Mouse (Mus musculus): ENCODE measurements around the gene Smarca4. TPM values are rescaled to one million over a fixed set of nuclear protein-coding genes. Genes with fewer than 3 reads are reported as not detected.

The Smarca4 gene
- polyA plus RNA-seq (2016; fragmentation: Nextera tagmentation; extraction: Ambion mirVana): 126 and 130 TPM in 2 replicates

GRCm38 (mm10) chr9:21615617-21616231, at the start of gene Smarca4:
Smarca4 (plus strand) TSS chr9:21616169.
- no peaks in the 10 kb centered on the region for H3K36me3 ChIP-seq
- peak within 1 kb of the TSS; percentile 62 for H3K4me2 ChIP-seq (replicated peaks)
- H3K9ac ChIP-seq: peak within 1 kb of the TSS; percentile 84
- ATAC-seq (ENCODE audit: insufficient number of reproducible peaks, insufficient read depth, low FRiP score, low TSS enrichment): peak; percentile 96
- no peaks in the 10 kb centered on the region for H3K9me3 ChIP-seq
- WGBS: 1% methylated on average over 45 of the region's 45 CpGs
- peak within 1 kb of the TSS; percentile 99 for H3K27ac ChIP-seq
- H3K4me3 ChIP-seq: peak within 1 kb of the TSS; percentile 74
- peaks cover 9% of the 10 kb centered on the region for H3K4me1 ChIP-seq
- H3K27me3 ChIP-seq: no peaks in the 10 kb centered on the region

GRCm38 (mm10) chr9:21566538-21566937, 49.4 kb upstream of the Smarca4 start:
- Histone ChIP-seq H3K4me2 (replicated peaks) (no peak overlapping the region), H3K4me1 (no peaks in the 10 kb centered on the region), H3K36me3 (peaks cover 42% of the 10 kb centered on the region), H3K9me3 (no peaks in the 10 kb centered on the region), H3K27me3 (no peaks in the 10 kb centered on the region), H3K9ac (no peak overlapping the region), H3K4me3 (no peak overlapping the region), H3K27ac (no peak overlapping the region)
- WGBS: 100% methylated on average over 1 of the region's 1 CpGs
- ATAC-seq (ENCODE audit: insufficient number of reproducible peaks, insufficient read depth, low FRiP score, low TSS enrichment): no peak

- peaks cover 45% of the 10 kb centered on the region for H3K36me3 ChIP-seq
- H3K4me2 ChIP-seq (replicated peaks): no peak overlapping the region
- no peak overlapping the region for H3K9ac ChIP-seq
- WGBS: 81% methylated on average over 2 of the region's 2 CpGs
- no peak overlapping the region for H3K27ac ChIP-seq
- no peaks in the 10 kb centered on the region for H3K9me3 ChIP-seq
- no peak for ATAC-seq (ENCODE audit: insufficient number of reproducible peaks, insufficient read depth, low FRiP score, low TSS enrichment)
- no peak overlapping the region for H3K4me3 ChIP-seq
- H3K4me1 ChIP-seq: no peaks in the 10 kb centered on the region
- no peaks in the 10 kb centered on the region for H3K27me3 ChIP-seq
These were observed 48.9 kb upstream of the Smarca4 start for GRCm38 (mm10) chr9:21567051-21567450.

- H3K4me3 ChIP-seq: no peak overlapping the region
- peak overlapping the region; percentile 9; the same call in 1 of the 2 replicates for H3K27ac ChIP-seq
- ATAC-seq (ENCODE audit: insufficient number of reproducible peaks, insufficient read depth, low FRiP score, low TSS enrichment): no peak
- H3K36me3 ChIP-seq: peaks cover 53% of the 10 kb centered on the region
- no peaks in the 10 kb centered on the region for H3K9me3 ChIP-seq
- H3K27me3 ChIP-seq: no peaks in the 10 kb centered on the region
- no peak overlapping the region for H3K9ac ChIP-seq
- no peaks in the 10 kb centered on the region for H3K4me1 ChIP-seq
- H3K4me2 ChIP-seq (replicated peaks): no peak overlapping the region
- 90% methylated on average over 8 of the region's 8 CpGs for WGBS
These were observed 47.2 kb upstream of the Smarca4 start for GRCm38 (mm10) chr9:21568657-21569255.

GRCm38 (mm10) chr9:21574012-21574801, 41.8 kb upstream of the Smarca4 start:
- no peak for ATAC-seq (ENCODE audit: insufficient number of reproducible peaks, insufficient read depth, low FRiP score, low TSS enrichment)
- 91% methylated on average over 8 of the region's 8 CpGs for WGBS
- H3K36me3 ChIP-seq: peaks cover 88% of the 10 kb centered on the region

GRCm38 (mm10) chr9:21575253-21575652, 40.7 kb upstream of the Smarca4 start:
- Histone ChIP-seq H3K9ac (no peak overlapping the region), H3K36me3 (peaks cover 88% of the 10 kb centered on the region), H3K4me2 (replicated peaks) (no peak overlapping the region), H3K27ac (no peak overlapping the region), H3K4me3 (no peak overlapping the region), H3K27me3 (no peaks in the 10 kb centered on the region), H3K4me1 (no peaks in the 10 kb centered on the region), H3K9me3 (no peaks in the 10 kb centered on the region)
- ATAC-seq (ENCODE audit: insufficient number of reproducible peaks, insufficient read depth, low FRiP score, low TSS enrichment): no peak; the same call in 1 of the 2 replicates
- WGBS: 94% methylated on average over 10 of the region's 10 CpGs

More at GRCm38 (mm10) chr9:21574012-21574801, 41.8 kb upstream of the Smarca4 start:
- no peaks in the 10 kb centered on the region for H3K9me3 ChIP-seq
- H3K27me3 ChIP-seq: no peaks in the 10 kb centered on the region
- H3K9ac ChIP-seq: no peak overlapping the region
- no peak overlapping the region for H3K4me2 ChIP-seq (replicated peaks)
- H3K27ac ChIP-seq: no peak overlapping the region
- no peaks in the 10 kb centered on the region for H3K4me1 ChIP-seq
- H3K4me3 ChIP-seq: no peak overlapping the region

- H3K4me1 ChIP-seq: no peaks in the 10 kb centered on the region
- ATAC-seq (ENCODE audit: insufficient number of reproducible peaks, insufficient read depth, low FRiP score, low TSS enrichment): no peak
- no peaks in the 10 kb centered on the region for H3K27me3 ChIP-seq
- WGBS: 100% methylated on average over 1 of the region's 1 CpGs
- H3K36me3 ChIP-seq: peaks cover 89% of the 10 kb centered on the region
- H3K4me2 ChIP-seq (replicated peaks): no peak overlapping the region
- H3K27ac ChIP-seq: no peak overlapping the region
- no peaks in the 10 kb centered on the region for H3K9me3 ChIP-seq
- no peak overlapping the region for H3K9ac ChIP-seq
- H3K4me3 ChIP-seq: no peak overlapping the region
These were observed 39.7 kb upstream of the Smarca4 start for GRCm38 (mm10) chr9:21576286-21576685.

- WGBS: 73% methylated on average over 3 of the region's 3 CpGs
- H3K36me3 ChIP-seq: peaks cover 94% of the 10 kb centered on the region
These were observed 37.7 kb upstream of the Smarca4 start for GRCm38 (mm10) chr9:21578226-21578625.

GRCm38 (mm10) chr9:21585401-21585800, 30.6 kb upstream of the Smarca4 start:
- 88% methylated on average over 1 of the region's 1 CpGs for WGBS
- H3K9ac ChIP-seq: no peak overlapping the region
- peaks cover 96% of the 10 kb centered on the region for H3K36me3 ChIP-seq

More at GRCm38 (mm10) chr9:21578226-21578625, 37.7 kb upstream of the Smarca4 start:
- H3K4me2 ChIP-seq (replicated peaks): no peak overlapping the region
- no peaks in the 10 kb centered on the region for H3K27me3 ChIP-seq
- H3K4me1 ChIP-seq: no peaks in the 10 kb centered on the region
- no peak for ATAC-seq (ENCODE audit: insufficient number of reproducible peaks, insufficient read depth, low FRiP score, low TSS enrichment)
- H3K9ac ChIP-seq: no peak overlapping the region
- no peaks in the 10 kb centered on the region for H3K9me3 ChIP-seq
- no peak overlapping the region for H3K4me3 ChIP-seq
- H3K27ac ChIP-seq: no peak overlapping the region

GRCm38 (mm10) chr9:21587678-21588349, 28.2 kb upstream of the Smarca4 start:
- Histone ChIP-seq H3K4me1 (peaks cover 5% of the 10 kb centered on the region; the same call in 1 of the 2 replicates), H3K9ac (no peak overlapping the region), H3K27ac (no peak overlapping the region), H3K4me2 (replicated peaks) (no peak overlapping the region), H3K36me3 (peaks cover 74% of the 10 kb centered on the region), H3K27me3 (no peaks in the 10 kb centered on the region), H3K9me3 (no peaks in the 10 kb centered on the region), H3K4me3 (no peak overlapping the region)
- 89% methylated on average over 23 of the region's 23 CpGs for WGBS
- ATAC-seq (ENCODE audit: insufficient number of reproducible peaks, insufficient read depth, low FRiP score, low TSS enrichment): no peak

More at GRCm38 (mm10) chr9:21585401-21585800, 30.6 kb upstream of the Smarca4 start:
- H3K27ac ChIP-seq: no peak overlapping the region
- H3K4me1 ChIP-seq: no peaks in the 10 kb centered on the region
- ATAC-seq (ENCODE audit: insufficient number of reproducible peaks, insufficient read depth, low FRiP score, low TSS enrichment): no peak
- H3K4me3 ChIP-seq: no peak overlapping the region
- H3K9me3 ChIP-seq: no peaks in the 10 kb centered on the region
- H3K4me2 ChIP-seq (replicated peaks): no peak overlapping the region
- H3K27me3 ChIP-seq: no peaks in the 10 kb centered on the region

- 87% methylated on average over 8 of the region's 8 CpGs for WGBS
- peaks cover 69% of the 10 kb centered on the region for H3K36me3 ChIP-seq
- H3K4me1 ChIP-seq: peaks cover 5% of the 10 kb centered on the region; the same call in 1 of the 2 replicates
- H3K27me3 ChIP-seq: no peaks in the 10 kb centered on the region
- no peak overlapping the region for H3K4me2 ChIP-seq (replicated peaks)
- no peak for ATAC-seq (ENCODE audit: insufficient number of reproducible peaks, insufficient read depth, low FRiP score, low TSS enrichment)
- no peak overlapping the region for H3K9ac ChIP-seq
- H3K27ac ChIP-seq: no peak overlapping the region
- no peak overlapping the region for H3K4me3 ChIP-seq
- no peaks in the 10 kb centered on the region for H3K9me3 ChIP-seq
These were observed 27.6 kb upstream of the Smarca4 start for GRCm38 (mm10) chr9:21588350-21588749.
